Mouse (Mus musculus): ENCODE data around the gene Inpp5a.

The Inpp5a gene

GRCm38 (mm10) chr7:139484206-139484955, 95.5 kb downstream of the Inpp5a start:
- no peak for DNase-seq

GRCm38 (mm10) chr7:139489721-139490211, 100.9 kb downstream of the Inpp5a start:
- DNase-seq: no peak

- no peak for DNase-seq
Measured at GRCm38 (mm10) chr7:139492351-139492750, 103.4 kb downstream of the Inpp5a start.

- no peak for DNase-seq
Measured at GRCm38 (mm10) chr7:139492946-139493345, 104.0 kb downstream of the Inpp5a start.

GRCm38 (mm10) chr7:139495791-139496190, 106.9 kb downstream of the Inpp5a start:
- no peak for DNase-seq

- DNase-seq: no peak
Measured at GRCm38 (mm10) chr7:139498038-139498625, 109.2 kb downstream of the Inpp5a start.

- DNase-seq: no peak
Measured at GRCm38 (mm10) chr7:139504064-139504463, 115.2 kb downstream of the Inpp5a start.

GRCm38 (mm10) chr7:139506677-139507412, 117.9 kb downstream of the Inpp5a start:
- DNase-seq: no peak

- DNase-seq: no peak
Measured at GRCm38 (mm10) chr7:139508938-139509337, 120.0 kb downstream of the Inpp5a start.

GRCm38 (mm10) chr7:139515959-139516660, 127.2 kb downstream of the Inpp5a start:
- DNase-seq: peak; percentile 96

- DNase-seq: no peak
Measured at GRCm38 (mm10) chr7:139516661-139517016, 127.7 kb downstream of the Inpp5a start.

GRCm38 (mm10) chr7:139518352-139518751, 129.4 kb downstream of the Inpp5a start:
- no peak for DNase-seq

- DNase-seq: no peak
Measured at GRCm38 (mm10) chr7:139528309-139529076, 139.6 kb downstream of the Inpp5a start.

- no peak for DNase-seq
Measured at GRCm38 (mm10) chr7:139529208-139529607, 140.3 kb downstream of the Inpp5a start.

- no peak for DNase-seq
Measured at GRCm38 (mm10) chr7:139530591-139531427, 141.9 kb downstream of the Inpp5a start.

GRCm38 (mm10) chr7:139531428-139531801, 142.5 kb downstream of the Inpp5a start:
- DNase-seq: no peak

- DNase-seq: peak; percentile 93
Measured at GRCm38 (mm10) chr7:139536331-139536730, 147.4 kb downstream of the Inpp5a start.

- no peak for DNase-seq
Measured at GRCm38 (mm10) chr7:139536831-139537230, 147.9 kb downstream of the Inpp5a start.

- no peak for DNase-seq
Measured at GRCm38 (mm10) chr7:139537831-139538230, 148.9 kb downstream of the Inpp5a start.

GRCm38 (mm10) chr7:139538541-139538940, 149.6 kb downstream of the Inpp5a start:
- DNase-seq: peak; percentile 97

- no peak for DNase-seq
Measured at GRCm38 (mm10) chr7:139540601-139541000, 151.7 kb downstream of the Inpp5a start.

Data from heart, adult 11 months (tissue).